Mouse (Mus musculus): ENCODE measurements at regions not wholly inside any gene's neighbourhood (a gene's known extent, or its start where the extent isn't known, plus 50 kb on each side); places are given as distances from the start of the nearest gene placed in this dataset.

DNA sequence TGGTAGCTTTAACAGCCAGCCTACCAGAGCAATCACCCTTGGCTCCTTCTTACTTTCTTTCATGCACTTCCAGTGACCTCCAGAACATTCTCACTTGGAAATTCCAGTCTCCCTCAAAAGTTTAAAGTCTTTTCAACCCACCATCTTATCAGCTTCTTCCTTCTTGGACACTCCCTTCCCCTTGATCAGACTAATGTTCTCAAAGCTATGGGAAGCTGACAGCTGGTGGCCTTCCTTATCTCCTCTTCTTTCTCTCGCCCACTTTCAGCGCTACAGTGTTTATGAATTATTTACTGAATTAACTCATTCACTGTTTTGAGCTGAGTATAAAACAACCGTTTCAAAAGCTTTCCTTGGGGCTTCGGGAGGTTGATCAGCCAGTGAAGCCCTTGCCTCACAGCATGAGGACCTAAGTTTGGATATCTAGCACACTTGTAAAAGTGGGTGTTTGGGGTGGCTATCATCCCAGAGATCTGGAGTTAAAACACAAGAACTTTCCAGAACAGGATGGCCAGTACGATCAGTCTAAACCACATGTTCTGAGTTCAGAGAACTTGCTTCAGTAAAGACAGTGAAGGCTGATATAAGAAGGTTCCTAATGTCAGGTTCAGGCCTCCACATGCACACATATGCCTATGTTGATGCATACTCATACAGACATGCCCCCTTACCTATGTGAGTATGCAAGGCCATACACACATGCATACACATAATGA lies 59.7 kb upstream of the Ikzf2 start:
- Histone ChIP-seq H3K36me3 (ENCODE audit: control insufficient read depth, insufficient read depth) (no peaks in the 10 kb centered on the region), H3K9ac (ENCODE audit: low read depth, low read length) (no peak overlapping the region), H3K9me3 (ENCODE audit: control insufficient read depth) (no peaks in the 10 kb centered on the region), H3K4me2 (replicated peaks; ENCODE audit: low read depth) (no peak overlapping the region), H3K27me3 (replicated peaks; ENCODE audit: control insufficient read depth, insufficient read depth, low read length) (no peaks in the 10 kb centered on the region), H3K27ac (ENCODE audit: low read depth, low read length) (no peak overlapping the region), H3K4me3 (ENCODE audit: low read depth, low read length) (no peak overlapping the region), H3K4me1 (replicated peaks; ENCODE audit: control insufficient read depth, insufficient read depth, low read length) (no peaks in the 10 kb centered on the region)
- ATAC-seq: no peak
- TF ChIP-seq CTCF (IDR thresholded peaks at IDR 0.05; ENCODE audit: low read depth): no peak
- 58% methylated on average over 5 of the region's 5 CpGs for WGBS

DNA sequence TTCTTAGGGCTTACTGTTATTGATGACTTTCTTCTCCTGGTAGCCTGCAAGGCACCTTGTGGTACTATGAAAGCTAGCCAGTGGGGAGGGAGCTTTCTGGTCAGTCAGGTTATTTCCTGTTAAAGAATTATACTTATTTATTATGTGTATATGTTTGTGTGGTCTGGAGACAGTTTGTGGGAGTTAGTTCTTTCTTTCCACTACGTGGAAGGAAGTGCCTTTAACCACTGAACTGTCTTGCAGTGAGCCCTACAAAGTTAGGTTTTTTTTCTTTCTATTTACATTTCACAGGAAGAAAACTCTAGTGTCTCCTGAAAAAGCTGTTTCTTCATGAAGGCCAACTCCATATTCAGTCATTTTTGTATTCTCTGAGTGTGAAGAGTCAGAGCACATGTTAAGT lies 65.7 kb upstream of the Ikzf2 start:
- 51% methylated on average over 1 of the region's 1 CpGs for WGBS
- no peak for ATAC-seq
- H3K4me1 ChIP-seq (replicated peaks; ENCODE audit: control insufficient read depth, insufficient read depth, low read length): no peaks in the 10 kb centered on the region
- H3K27ac ChIP-seq (ENCODE audit: low read depth, low read length): no peak overlapping the region
- no peaks in the 10 kb centered on the region for H3K9me3 ChIP-seq (ENCODE audit: control insufficient read depth)
- H3K9ac ChIP-seq (ENCODE audit: low read depth, low read length): no peak overlapping the region
- no peaks in the 10 kb centered on the region for H3K27me3 ChIP-seq (replicated peaks; ENCODE audit: control insufficient read depth, insufficient read depth, low read length)
- TF ChIP-seq CTCF (IDR thresholded peaks at IDR 0.05; ENCODE audit: low read depth): no peak
- H3K36me3 ChIP-seq (ENCODE audit: control insufficient read depth, insufficient read depth): no peaks in the 10 kb centered on the region
- no peak overlapping the region for H3K4me2 ChIP-seq (replicated peaks; ENCODE audit: low read depth)
- no peak overlapping the region for H3K4me3 ChIP-seq (ENCODE audit: low read depth, low read length)

DNA sequence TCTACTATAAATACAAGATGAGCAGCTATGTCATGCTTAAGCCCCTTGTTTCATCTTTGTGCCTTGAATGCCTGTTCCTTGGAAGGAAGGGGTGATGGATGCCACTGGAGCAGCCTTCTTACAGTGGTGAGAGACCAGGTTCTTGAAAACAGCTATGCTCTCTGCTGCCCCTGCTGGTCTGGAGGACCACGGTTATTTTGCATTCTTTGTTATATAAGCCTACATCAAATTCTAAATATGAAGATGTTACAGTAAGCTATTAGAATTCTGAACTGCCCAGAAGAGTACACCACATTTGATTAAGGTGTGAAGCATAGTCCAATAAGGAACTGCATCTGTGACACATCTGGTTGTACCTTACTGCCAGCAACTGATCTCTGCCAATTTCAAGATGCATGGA lies 69.1 kb upstream of the Spag16 start:
- Histone ChIP-seq H3K4me3 (ENCODE audit: low read depth, low read length) (no peak overlapping the region), H3K4me2 (replicated peaks; ENCODE audit: low read depth) (no peak overlapping the region), H3K9me3 (ENCODE audit: control insufficient read depth) (no peaks in the 10 kb centered on the region), H3K9ac (ENCODE audit: low read depth, low read length) (no peak overlapping the region), H3K36me3 (ENCODE audit: control insufficient read depth, insufficient read depth) (no peaks in the 10 kb centered on the region), H3K27ac (ENCODE audit: low read depth, low read length) (no peak overlapping the region), H3K27me3 (replicated peaks; ENCODE audit: control insufficient read depth, insufficient read depth, low read length) (no peaks in the 10 kb centered on the region), H3K4me1 (replicated peaks; ENCODE audit: control insufficient read depth, insufficient read depth, low read length) (no peaks in the 10 kb centered on the region)
- 97% methylated on average over 1 of the region's 1 CpGs for WGBS
- ATAC-seq: no peak
- TF ChIP-seq CTCF (IDR thresholded peaks at IDR 0.05; ENCODE audit: low read depth): peak; percentile 31

DNA sequence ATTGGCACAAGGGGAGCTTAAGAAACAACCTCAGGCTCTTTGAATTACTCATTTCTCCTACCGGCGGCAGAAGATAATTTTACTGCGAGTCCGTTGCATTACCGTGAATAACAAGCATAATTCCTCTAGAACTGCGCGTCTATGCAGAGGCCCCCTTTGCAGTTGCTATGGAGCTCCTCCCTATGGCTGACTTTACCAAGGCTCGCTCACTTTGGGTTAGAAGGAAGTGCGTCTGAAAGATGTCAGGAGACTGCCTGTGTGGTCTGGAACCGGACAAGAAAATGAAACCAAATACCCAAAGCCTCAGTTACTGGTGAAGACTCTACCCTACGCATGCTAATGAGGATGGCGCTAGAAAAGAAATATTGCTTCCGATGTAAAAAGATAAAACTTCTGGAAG lies 67.2 kb upstream of the Spag16 start:
- Histone ChIP-seq H3K4me3 (ENCODE audit: low read depth, low read length) (no peak overlapping the region), H3K9me3 (ENCODE audit: control insufficient read depth) (no peaks in the 10 kb centered on the region), H3K4me1 (replicated peaks; ENCODE audit: control insufficient read depth, insufficient read depth, low read length) (no peaks in the 10 kb centered on the region), H3K36me3 (ENCODE audit: control insufficient read depth, insufficient read depth) (no peaks in the 10 kb centered on the region), H3K4me2 (replicated peaks; ENCODE audit: low read depth) (no peak overlapping the region), H3K27ac (ENCODE audit: low read depth, low read length) (no peak overlapping the region), H3K27me3 (replicated peaks; ENCODE audit: control insufficient read depth, insufficient read depth, low read length) (no peaks in the 10 kb centered on the region), H3K9ac (ENCODE audit: low read depth, low read length) (no peak overlapping the region)
- 65% methylated on average over 13 of the region's 13 CpGs for WGBS
- TF ChIP-seq CTCF (IDR thresholded peaks at IDR 0.05; ENCODE audit: low read depth): no peak
- ATAC-seq: no peak

DNA sequence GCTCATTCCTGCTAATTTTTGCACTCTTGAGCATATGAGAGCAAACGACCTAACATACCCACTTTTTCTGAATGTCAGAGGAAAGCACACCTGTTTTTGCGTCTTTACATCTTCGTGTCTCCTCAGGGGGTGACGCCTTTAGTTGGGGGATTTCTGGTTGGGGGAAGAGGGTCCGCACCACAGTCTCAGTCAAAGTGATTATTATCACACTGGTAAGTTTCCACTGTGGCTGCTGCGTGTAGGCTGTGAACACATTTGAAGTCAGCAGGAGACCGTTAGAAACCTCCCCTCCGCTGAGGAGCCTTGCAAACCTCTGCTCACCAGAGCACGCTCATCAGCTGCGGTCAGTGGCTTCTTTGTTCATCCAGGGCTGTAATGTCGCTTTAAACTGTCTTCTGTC lies 58.1 kb upstream of the Spag16 start:
- ATAC-seq: no peak
- no peak for TF ChIP-seq CTCF (IDR thresholded peaks at IDR 0.05; ENCODE audit: low read depth)
- 75% methylated on average over 11 of the region's 11 CpGs for WGBS
- Histone ChIP-seq H3K4me3 (ENCODE audit: low read depth, low read length) (no peak overlapping the region), H3K9me3 (ENCODE audit: control insufficient read depth) (no peaks in the 10 kb centered on the region), H3K4me1 (replicated peaks; ENCODE audit: control insufficient read depth, insufficient read depth, low read length) (no peaks in the 10 kb centered on the region), H3K36me3 (ENCODE audit: control insufficient read depth, insufficient read depth) (no peaks in the 10 kb centered on the region), H3K27ac (ENCODE audit: low read depth, low read length) (no peak overlapping the region), H3K27me3 (replicated peaks; ENCODE audit: control insufficient read depth, insufficient read depth, low read length) (no peaks in the 10 kb centered on the region), H3K9ac (ENCODE audit: low read depth, low read length) (no peak overlapping the region), H3K4me2 (replicated peaks; ENCODE audit: low read depth) (no peak overlapping the region)

DNA sequence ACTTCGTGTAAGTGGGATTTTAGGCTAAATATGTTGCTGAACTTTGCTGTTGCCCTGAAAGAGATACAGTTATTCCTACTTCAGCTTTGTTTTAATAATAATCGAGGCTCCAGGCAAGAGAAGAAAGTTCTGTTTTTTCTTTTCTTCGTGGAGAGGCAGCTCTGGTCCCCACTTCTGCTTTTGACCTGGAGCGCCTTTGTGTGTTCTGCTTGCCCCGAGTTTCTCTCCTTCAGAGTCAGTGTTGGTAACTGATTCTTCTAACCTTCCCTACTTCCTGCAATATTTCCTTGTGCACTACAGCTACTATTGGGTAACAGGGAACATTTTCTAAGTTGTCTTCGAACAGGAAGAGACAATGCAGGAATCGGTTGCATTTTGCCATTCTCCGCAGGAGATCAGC lies 56.6 kb upstream of the Spag16 start:
- ATAC-seq: no peak
- Histone ChIP-seq H3K4me3 (ENCODE audit: low read depth, low read length) (no peak overlapping the region), H3K9ac (ENCODE audit: low read depth, low read length) (no peak overlapping the region), H3K36me3 (ENCODE audit: control insufficient read depth, insufficient read depth) (no peaks in the 10 kb centered on the region), H3K9me3 (ENCODE audit: control insufficient read depth) (no peaks in the 10 kb centered on the region), H3K4me1 (replicated peaks; ENCODE audit: control insufficient read depth, insufficient read depth, low read length) (no peaks in the 10 kb centered on the region), H3K27me3 (replicated peaks; ENCODE audit: control insufficient read depth, insufficient read depth, low read length) (no peaks in the 10 kb centered on the region), H3K4me2 (replicated peaks; ENCODE audit: low read depth) (no peak overlapping the region), H3K27ac (ENCODE audit: low read depth, low read length) (no peak overlapping the region)
- TF ChIP-seq CTCF (IDR thresholded peaks at IDR 0.05; ENCODE audit: low read depth): no peak
- 81% methylated on average over 8 of the region's 8 CpGs for WGBS

DNA sequence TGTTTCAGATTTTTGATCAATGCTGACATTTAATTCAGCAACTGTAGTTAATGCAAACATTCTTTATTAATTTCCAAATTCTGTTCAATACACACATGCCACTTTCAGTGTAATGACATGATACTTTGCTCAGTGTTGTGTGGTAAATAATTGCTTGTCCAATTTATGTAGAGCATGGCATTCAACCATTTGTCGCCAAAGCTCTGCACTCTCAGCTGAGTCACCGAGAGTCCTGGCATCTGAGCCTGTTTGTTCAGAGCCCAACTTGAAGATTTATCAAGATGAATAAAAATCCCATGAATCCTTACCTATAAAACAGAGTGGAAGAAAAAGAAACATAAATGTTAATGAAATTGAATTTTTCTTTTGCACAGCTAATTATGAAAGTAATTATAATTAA lies 55.3 kb upstream of the Spag16 start:
- WGBS: 96% methylated on average over 2 of the region's 2 CpGs
- H3K9ac ChIP-seq (ENCODE audit: low read depth, low read length): no peak overlapping the region
- no peak for ATAC-seq
- H3K9me3 ChIP-seq (ENCODE audit: control insufficient read depth): no peaks in the 10 kb centered on the region
- H3K4me1 ChIP-seq (replicated peaks; ENCODE audit: control insufficient read depth, insufficient read depth, low read length): no peaks in the 10 kb centered on the region
- H3K4me3 ChIP-seq (ENCODE audit: low read depth, low read length): no peak overlapping the region
- H3K27me3 ChIP-seq (replicated peaks; ENCODE audit: control insufficient read depth, insufficient read depth, low read length): no peaks in the 10 kb centered on the region
- no peak for TF ChIP-seq CTCF (IDR thresholded peaks at IDR 0.05; ENCODE audit: low read depth)
- H3K4me2 ChIP-seq (replicated peaks; ENCODE audit: low read depth): no peak overlapping the region
- H3K36me3 ChIP-seq (ENCODE audit: control insufficient read depth, insufficient read depth): no peaks in the 10 kb centered on the region
- H3K27ac ChIP-seq (ENCODE audit: low read depth, low read length): no peak overlapping the region
